Mouse (Mus musculus) regulatory T cell (primary cell): ENCODE results near the gene AI464131.

Experiments
- in situ Hi-C: fragments of 300-600 bp; cut with MboI, MseI; formaldehyde crosslinking; loops from one replicate; pipeline ENCODE4 v1.15.1; 2025; ENCODE audit warnings: high pct_unique_total_duplicates

Gene AI464131

GRCm38 (mm10) chr4:41470051-41470683 is 32.7 kb downstream of the AI464131 start:
- in situ Hi-C loops = no loop called here

- in situ Hi-C loops = loop anchor here (10.0 kb wide), 1 partner anchor 764 kb away; the partner anchor contains the start of gene Aptx
These were observed 33.7 kb downstream of the AI464131 start for GRCm38 (mm10) chr4:41469199-41469598.

DNA sequence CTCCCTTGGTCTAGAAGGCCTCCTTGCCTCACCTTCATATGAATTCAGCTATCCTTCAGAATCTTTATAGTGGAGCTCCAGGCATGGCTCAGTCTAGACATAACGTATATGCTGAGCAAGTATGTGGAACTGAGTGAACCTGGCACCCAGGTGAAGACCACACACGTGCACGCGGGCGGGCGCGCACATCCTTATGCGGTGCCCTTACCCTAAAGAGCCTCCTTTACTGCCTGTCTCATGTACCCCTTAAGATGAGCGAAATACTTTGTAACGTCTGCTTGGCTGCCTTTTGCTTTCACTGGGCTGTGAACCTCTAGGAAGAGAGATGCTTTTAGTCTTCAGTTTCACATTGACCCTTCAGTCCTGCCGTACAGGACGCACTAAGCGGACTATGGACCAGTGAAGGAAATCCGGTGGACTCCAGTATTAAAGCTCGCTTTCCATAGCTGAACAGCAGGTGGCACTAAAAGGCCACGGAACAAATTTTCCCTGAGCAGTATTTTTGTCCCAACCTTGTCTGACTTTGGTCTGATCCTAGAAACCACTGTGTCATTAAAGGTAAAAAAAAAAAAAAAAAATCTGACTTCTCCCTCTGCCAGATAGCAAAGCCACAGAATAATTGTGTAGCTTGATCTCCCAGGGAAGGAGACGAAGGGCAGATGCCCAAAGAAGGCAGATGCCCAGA is 34.3 kb downstream of the AI464131 start:
- in situ Hi-C loops = loop anchor here (10.0 kb wide), 1 partner anchor 764 kb away; the partner anchor contains the start of gene Aptx

- in situ Hi-C loops = loop anchor here (10.0 kb wide), 1 partner anchor 760 kb away; the partner anchor contains the start of gene Aptx
These were observed 37.6 kb downstream of the AI464131 start for GRCm38 (mm10) chr4:41465287-41465665.

DNA sequence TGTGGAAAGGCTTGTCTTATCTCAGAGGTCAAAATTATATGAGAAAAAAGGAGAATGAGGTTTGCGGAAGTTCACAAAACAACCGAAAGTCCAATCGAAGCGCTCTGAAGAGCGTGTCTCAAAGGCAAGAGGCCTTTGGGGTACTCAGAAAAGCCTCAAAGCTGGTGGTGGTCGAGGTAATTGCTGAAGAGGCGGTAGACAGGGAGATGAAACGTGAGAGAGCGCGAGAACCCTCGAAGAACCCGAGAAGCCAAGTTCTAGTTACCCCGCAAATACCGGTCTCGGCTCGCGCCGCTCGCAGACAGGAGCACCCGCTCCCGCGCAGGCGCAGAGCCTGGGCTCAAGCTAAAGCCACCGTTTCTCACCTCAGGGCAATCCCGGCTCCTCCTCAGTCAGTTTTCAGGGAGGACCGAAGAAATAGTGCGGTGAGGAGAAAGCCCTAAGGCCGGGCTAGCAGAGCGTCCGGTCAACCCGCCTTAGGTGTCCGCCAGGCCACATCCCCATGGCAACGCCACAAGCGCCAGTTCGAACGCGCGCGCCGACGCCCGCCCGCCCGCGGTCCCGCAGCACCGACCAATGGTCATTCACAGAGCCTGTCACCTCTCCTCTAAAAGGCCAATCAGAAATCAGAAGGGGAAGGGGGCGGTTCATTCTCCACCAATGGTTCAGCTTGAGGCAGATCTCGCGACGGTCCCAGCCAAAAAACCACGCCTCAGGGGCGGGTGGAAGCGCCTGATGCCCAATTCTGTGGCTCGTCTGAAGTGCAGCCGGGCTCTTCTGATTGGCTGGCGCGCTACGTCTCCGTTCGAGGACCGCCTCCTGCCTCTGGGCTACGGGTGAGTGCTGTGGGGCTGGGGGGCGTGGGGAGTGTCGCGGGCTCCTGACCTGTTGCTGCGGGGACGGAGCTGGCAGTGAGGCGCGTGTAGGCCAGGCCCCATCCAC is 38.3 kb downstream of the AI464131 start, which contains the start of the genes Kif24 and Nudt2:
Gene Kif24 (minus strand): TSS at position 543 of the 942 bp plus-strand sequence.
Gene Nudt2 (plus strand): TSS at position 807 of the 942 bp plus-strand sequence.
- in situ Hi-C loops = loop anchor here (10.0 kb wide), 1 partner anchor 760 kb away; the partner anchor contains the start of gene Aptx

DNA sequence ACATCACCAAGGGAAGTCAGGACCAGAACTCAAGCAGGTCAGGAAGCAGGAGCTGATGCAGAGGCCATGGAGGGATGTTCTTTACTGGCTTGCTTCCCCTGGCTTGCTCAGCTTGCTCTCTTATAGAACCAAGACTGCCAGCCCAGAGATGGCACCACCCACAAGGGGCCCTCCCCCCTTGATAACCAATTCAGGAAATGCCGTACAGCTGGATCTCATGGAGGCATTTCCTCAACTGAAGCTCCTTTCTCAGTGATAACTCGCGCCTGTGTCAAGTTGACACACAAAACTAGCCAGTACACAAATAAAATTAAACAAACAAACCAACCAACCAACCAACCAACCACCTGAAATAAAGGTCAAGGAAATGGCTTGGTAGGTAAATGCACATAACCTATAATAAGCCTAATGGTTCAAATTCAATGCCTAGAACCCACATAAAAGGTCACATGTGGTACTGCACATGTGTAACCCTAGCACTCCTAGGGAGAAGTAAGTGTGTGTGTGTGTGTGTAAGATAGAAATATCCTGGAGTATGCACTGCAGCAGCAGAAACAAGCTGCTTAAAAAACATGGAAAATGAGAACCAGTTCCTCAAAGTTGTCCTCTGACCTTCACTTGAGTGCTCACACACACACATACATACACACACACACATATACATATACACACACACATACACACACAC is 39.7 kb downstream of the AI464131 start:
- in situ Hi-C loops = loop anchor here (10.0 kb wide), 1 partner anchor 758 kb away; the partner anchor contains the start of gene Aptx

DNA sequence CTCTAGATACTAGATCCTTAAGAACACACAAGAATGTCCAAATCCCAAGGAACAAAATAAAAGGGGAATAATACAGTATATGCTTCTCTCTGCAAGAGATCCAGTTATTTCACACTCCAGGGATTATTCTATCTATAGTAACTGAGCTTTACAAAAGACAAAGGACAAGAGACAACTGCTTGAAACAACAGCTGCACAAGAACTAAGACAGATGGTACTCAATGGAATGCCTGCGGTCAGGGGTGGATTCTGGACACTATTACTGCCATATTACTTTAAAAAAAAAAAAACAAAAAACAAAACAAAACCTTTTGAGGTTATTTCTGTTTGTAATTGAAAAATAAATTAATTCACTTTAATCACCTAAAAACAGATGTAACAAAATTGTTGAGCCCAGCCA is 42.2 kb downstream of the AI464131 start:
- in situ Hi-C loops = loop anchor here (10.0 kb wide), 1 partner anchor 756 kb away; the partner anchor contains the start of gene Aptx

- in situ Hi-C loops = no loop called here
These were observed 55.3 kb downstream of the AI464131 start for GRCm38 (mm10) chr4:41447595-41447994.
